Mouse (Mus musculus): ENCODE measurements around the gene Ppargc1a. TPM values are rescaled to one million over a fixed set of nuclear protein-coding genes. Genes with fewer than 3 reads are reported as not detected.
A peak's percentile ranks its signal among the peaks of the same experiment; 100 is the strongest.

The Ppargc1a gene
- total RNA-seq, 2 experiments from 2014 or later = 120 to 159 TPM

DNA sequence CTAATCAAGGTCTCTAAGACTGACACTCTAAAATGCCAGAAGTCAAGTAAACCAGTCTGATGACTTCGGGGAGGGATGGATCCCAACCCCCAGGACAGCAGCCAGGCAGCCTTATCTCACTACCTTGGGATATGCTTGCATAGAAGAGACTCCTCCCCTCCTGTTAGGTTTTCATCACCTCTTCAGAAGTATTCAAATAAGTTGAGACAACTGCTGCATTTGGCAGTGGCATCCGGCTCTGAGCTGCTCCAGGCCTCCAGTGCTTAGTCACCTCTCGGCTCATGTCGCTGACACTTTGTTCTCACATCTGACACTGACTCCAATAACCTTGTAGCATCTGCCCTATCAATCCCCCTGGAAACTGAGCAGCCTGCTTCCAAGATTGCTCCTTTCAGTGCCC lies 127.8 kb downstream of the Ppargc1a start:
- peak; percentile 5 to 18 for DNase-seq
- intact Hi-C loops (cut with DNase I) = no loop called here

DNA sequence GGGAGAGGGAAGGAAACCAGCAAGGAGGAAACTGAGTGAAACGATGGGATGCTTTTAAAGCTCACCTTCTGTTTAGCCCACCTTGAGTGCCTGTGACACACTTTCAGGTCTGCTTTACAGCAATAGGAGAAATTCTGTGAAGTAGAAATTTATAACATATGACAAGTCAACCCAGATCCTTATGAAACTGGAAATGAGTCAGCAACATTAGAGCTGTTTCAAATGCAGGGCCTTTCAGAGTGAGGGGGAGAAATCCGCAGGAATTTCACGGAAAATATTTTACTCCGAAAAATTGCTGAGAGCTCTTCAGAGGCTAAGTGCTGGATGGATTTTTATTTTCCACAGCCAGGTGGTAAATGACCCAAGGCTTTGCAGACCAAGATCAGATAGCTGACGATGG lies 133.6 kb downstream of the Ppargc1a start:
- intact Hi-C loops (cut with DNase I) = no loop called here
- no peak for DNase-seq

DNA sequence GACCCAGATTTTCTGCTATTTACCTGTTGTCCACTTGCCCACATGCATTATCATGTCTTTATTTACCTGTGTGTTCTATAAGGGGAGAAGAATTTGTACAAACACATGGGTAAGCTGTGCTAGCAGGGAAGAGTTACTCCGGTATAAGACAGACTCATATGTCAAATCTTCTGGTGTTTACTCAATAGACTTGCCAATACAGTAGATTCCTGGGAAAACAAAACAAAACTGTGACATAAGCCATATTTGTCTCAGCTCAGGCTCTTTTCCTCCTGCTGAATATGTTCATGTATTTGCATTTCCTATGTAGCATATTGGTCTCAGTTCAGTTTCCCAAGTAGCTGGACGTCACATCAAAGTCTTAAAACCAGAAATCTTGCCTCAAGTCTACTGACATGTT lies 135.0 kb downstream of the Ppargc1a start:
- no peak for DNase-seq
- intact Hi-C loops (cut with DNase I) = no loop called here

DNA sequence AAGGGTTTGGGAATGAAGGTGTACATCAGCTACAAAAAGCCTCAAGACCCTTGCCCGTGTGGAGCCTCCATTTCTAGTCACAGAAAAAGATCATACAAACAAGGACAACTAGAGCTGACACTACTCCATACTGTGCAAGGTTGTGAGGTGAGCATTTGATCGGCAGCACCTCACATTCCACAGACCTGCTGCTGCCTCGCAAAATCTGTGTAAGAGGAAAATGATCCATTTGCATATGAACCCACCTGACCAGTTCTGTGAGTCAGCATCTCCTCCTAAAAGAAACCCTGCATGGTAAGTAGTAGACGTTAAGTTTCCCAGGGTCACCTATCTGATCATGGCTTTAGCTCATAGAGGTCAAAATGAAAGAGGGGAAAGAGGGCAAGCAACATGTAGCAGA lies 135.5 kb downstream of the Ppargc1a start:
- no peak for DNase-seq

DNA sequence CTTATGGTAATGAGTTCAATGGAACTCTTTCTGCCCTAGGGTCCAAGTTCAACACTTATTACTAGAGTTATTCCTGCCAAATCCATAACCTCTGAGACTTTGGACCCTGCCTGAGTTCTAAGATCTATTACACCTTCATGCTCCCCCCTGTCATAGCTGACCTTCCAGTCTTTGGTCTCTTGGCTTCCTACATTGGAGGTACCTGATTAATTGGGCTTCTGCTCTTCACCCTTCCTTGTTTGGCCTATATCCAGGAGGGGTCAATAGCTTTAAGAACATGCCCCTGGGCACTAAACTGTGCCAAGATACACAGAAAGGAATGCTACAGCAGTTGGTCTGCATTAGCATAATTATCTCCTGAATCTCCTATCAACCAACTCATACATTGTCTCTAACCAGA lies 141.1 kb downstream of the Ppargc1a start:
- no peak for DNase-seq
- intact Hi-C loops (cut with DNase I) = no loop called here

More for the DNA sequence above, 135.5 kb downstream of the Ppargc1a start:
- intact Hi-C loops (cut with DNase I) = no loop called here

DNA sequence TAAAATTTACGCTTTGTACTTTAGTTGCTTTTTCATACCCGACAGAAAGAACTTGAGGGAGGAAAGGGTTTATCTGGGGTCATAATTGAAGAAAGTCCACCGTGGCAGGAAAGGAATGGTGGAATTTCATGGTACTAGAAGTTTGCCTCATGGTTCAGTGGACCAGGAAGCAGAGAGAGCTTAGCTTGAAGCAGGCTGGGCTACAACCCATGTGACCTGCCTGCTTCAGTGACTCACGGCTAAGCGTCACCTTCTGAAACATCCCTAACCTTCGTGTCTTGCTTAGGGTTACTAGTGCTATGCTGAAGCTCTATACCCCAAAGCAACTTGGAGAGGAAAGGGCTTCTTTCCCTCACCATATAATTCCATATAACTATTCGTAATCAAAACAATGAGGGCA lies 151.1 kb downstream of the Ppargc1a start:
- DNase-seq = no peak
- intact Hi-C loops (cut with DNase I) = no loop called here

DNA sequence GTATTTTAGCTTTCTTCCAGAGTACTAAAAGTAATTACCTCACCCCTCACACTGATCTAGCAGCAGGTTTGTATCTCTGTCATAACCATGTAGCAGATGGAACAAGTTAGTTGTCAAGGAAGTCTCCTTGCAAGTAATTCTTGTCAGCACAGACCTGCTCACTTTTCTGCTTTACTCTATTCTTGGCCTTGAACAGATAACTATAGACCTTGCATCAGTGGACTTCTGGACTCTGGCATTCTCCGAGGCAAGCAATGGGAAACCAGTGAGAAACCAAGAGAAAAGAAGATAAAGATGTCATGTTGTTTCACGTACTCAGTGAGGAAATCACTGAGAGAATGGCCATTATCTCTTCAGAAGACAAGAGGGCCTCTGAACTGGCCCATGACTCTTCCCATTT lies 152.1 kb downstream of the Ppargc1a start:
- no peak for DNase-seq
- intact Hi-C loops (cut with DNase I) = no loop called here

DNA sequence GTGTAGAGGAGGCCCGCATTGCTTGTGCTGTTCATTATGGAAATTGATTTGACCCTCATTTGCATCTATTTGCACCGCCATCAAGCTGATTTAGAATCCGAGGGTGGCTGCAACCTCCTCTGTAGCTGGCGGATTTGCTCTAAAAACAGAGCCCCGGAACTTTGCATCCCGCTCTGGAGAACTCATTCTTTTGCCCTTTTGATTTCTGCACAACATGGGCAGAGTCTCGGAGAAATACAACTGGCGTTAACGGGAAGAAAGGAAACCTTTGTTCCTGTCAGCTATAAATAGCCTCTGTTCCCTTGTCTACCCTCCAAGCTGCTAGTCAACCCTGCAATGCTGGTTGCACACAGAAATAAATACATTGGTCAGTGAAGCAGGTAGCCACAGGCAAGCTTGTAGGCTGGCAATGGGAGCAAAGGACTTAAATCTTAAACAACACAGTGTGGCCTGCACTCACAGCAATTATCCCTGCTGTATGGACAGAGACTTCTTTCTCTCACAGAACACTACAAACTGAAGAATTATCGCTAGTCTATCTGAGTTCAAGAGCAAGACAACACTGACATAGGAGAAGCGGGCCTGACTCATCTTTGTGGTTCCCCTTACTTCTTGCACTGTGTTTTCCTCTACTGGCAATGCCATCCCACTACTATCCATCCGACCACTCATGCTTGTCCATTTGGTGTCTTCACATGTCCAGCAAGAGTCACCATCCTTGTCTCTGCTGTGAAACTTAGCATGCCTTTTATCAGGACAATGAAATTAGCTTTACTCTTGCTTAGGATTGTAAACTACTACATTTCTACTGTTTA lies 155.0 kb downstream of the Ppargc1a start:
- DNase-seq = peak in 1 of 2 experiments; percentile 3
- intact Hi-C loops (cut with DNase I) = no loop called here

DNA sequence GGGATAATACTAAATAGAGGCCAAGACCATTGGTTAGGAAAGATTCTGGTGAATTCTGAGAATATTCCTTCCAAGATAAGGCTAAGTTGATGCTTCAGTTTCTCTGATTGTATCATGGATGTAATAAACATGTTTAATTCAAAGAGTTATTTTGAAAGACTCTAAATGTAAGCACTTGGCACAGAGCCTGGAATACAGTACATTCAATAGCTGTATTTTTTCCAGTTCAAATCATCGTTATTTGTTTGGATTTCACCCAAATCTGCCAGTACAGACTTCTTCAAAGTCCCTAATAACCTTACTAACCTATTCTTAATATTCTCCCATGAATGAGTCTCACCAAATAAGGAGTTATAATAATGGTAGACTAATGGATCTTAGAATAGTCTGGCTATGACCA lies 157.5 kb downstream of the Ppargc1a start:
- DNase-seq = no peak
- intact Hi-C loops (cut with DNase I) = no loop called here

DNA sequence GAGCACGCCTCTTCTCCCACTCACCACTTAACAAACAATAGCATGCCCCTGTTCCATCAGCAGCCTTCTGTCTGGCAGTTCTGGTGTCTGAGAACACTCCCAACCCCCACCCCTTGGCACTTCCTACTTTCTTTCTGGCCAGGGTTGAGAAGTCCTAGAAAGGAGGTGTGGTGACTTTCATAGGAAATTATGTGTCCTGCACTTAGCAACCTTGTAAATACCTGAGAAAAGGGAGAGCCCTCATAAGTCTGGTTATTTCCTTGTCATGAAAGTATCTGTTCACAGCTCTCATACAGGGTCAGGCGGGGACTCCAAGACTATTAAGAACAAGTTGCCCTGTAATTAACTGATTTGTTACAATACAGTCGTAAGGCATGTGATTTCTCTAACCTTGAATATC lies 161.1 kb downstream of the Ppargc1a start:
- intact Hi-C loops (cut with DNase I) = no loop called here
- DNase-seq = no peak
